Mouse (Mus musculus): ENCODE measurements around the gene Rnf144b. TPM values are rescaled to one million over a fixed set of nuclear protein-coding genes. Genes with fewer than 3 reads are reported as not detected.
A peak's percentile ranks its signal among the peaks of the same experiment; 100 is the strongest.

Gene Rnf144b
- polyA plus RNA-seq, 1 experiment from 2014 or later: 1.5 TPM

GRCm38 (mm10) chr13:47274139-47274538 lies 151.7 kb downstream of the Rnf144b start:
- no peak for TF ChIP-seq CTCF (IDR thresholded peaks at IDR 0.05; ENCODE audit: low read depth)
- no peak for ATAC-seq (ENCODE audit: insufficient read depth)

GRCm38 (mm10) chr13:47277000-47277823 lies 154.8 kb downstream of the Rnf144b start:
- H3K27me3 ChIP-seq (ENCODE audit: insufficient read depth, low read length): no peaks in the 10 kb centered on the region
- ATAC-seq (ENCODE audit: insufficient read depth) (peak; percentile 81; the same call in 1 of the 2 replicates), DNase-seq (peak; percentile 68)
- peaks cover 9% of the 10 kb centered on the region for H3K4me1 ChIP-seq (ENCODE audit: insufficient read depth)
- no peak for TF ChIP-seq CTCF (IDR thresholded peaks at IDR 0.05; ENCODE audit: low read depth)
- 6% methylated on average over 13 of the region's 13 CpGs for WGBS
- H3K27ac ChIP-seq (ENCODE audit: low read depth): peak overlapping the region; percentile 62
- H3K36me3 ChIP-seq (ENCODE audit: insufficient read depth): no peaks in the 10 kb centered on the region
- H3K9ac ChIP-seq: no peak overlapping the region
- H3K4me2 ChIP-seq: peak overlapping the region; percentile 6
- no peaks in the 10 kb centered on the region for H3K9me3 ChIP-seq (ENCODE audit: low read depth, low read length)
- H3K4me3 ChIP-seq (ENCODE audit: low read depth, low read length): no peak overlapping the region

More at GRCm38 (mm10) chr13:47274139-47274538, 151.7 kb downstream of the Rnf144b start:
- Histone ChIP-seq H3K4me1 (ENCODE audit: insufficient read depth) (peaks cover 9% of the 10 kb centered on the region), H3K9me3 (ENCODE audit: low read depth, low read length) (no peaks in the 10 kb centered on the region), H3K36me3 (ENCODE audit: insufficient read depth) (no peaks in the 10 kb centered on the region), H3K27me3 (ENCODE audit: insufficient read depth, low read length) (no peaks in the 10 kb centered on the region), H3K4me3 (ENCODE audit: low read depth, low read length) (no peak overlapping the region), H3K27ac (ENCODE audit: low read depth) (no peak overlapping the region), H3K9ac (no peak overlapping the region), H3K4me2 (no peak overlapping the region)
- DNase-seq: no peak
- 24% methylated on average over 3 of the region's 3 CpGs for WGBS

GRCm38 (mm10) chr13:47277824-47278290 lies 155.4 kb downstream of the Rnf144b start:
- Histone ChIP-seq H3K9ac (no peak overlapping the region), H3K4me3 (ENCODE audit: low read depth, low read length) (no peak overlapping the region), H3K36me3 (ENCODE audit: insufficient read depth) (no peaks in the 10 kb centered on the region), H3K9me3 (ENCODE audit: low read depth, low read length) (no peaks in the 10 kb centered on the region), H3K27me3 (ENCODE audit: insufficient read depth, low read length) (no peaks in the 10 kb centered on the region), H3K4me2 (peak overlapping the region; percentile 6), H3K4me1 (ENCODE audit: insufficient read depth) (peaks cover 9% of the 10 kb centered on the region), H3K27ac (ENCODE audit: low read depth) (peak overlapping the region; percentile 3; the same call in 1 of the 2 replicates)
- 25% methylated on average over 5 of the region's 5 CpGs for WGBS
- no peak for TF ChIP-seq CTCF (IDR thresholded peaks at IDR 0.05; ENCODE audit: low read depth)
- DNase-seq: no peak
- ATAC-seq (ENCODE audit: insufficient read depth): no peak

DNA sequence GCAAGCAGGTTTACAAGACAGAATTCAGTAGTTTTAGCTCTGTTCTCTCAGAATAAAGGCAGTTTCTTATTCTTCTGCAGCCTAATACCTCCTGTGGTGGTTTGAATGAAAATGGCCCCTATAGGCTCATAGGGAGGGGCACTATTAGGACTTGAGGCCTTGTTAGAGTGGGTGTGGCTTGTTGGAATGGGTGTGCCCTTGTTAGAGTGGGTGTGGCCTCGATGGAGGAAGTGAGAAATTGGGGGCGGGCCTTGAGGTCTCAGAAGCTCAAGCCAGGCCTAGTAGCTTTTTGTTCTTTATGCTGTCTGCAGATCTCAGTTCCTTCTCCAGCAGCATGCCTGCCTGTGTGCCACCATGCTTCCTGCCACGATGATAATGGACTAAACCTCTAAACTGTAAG lies 159.8 kb downstream of the Rnf144b start:
- H3K4me2 ChIP-seq: no peak overlapping the region
- H3K4me3 ChIP-seq (ENCODE audit: low read depth, low read length): no peak overlapping the region
- ATAC-seq (ENCODE audit: insufficient read depth) (no peak), DNase-seq (no peak)
- H3K27ac ChIP-seq (ENCODE audit: low read depth): no peak overlapping the region
- H3K4me1 ChIP-seq (ENCODE audit: insufficient read depth): no peaks in the 10 kb centered on the region
- no peaks in the 10 kb centered on the region for H3K36me3 ChIP-seq (ENCODE audit: insufficient read depth)
- H3K9me3 ChIP-seq (ENCODE audit: low read depth, low read length): no peaks in the 10 kb centered on the region
- H3K27me3 ChIP-seq (ENCODE audit: insufficient read depth, low read length): no peaks in the 10 kb centered on the region
- TF ChIP-seq CTCF (IDR thresholded peaks at IDR 0.05; ENCODE audit: low read depth): no peak
- WGBS: 67% methylated on average over 3 of the region's 3 CpGs
- H3K9ac ChIP-seq: no peak overlapping the region

DNA sequence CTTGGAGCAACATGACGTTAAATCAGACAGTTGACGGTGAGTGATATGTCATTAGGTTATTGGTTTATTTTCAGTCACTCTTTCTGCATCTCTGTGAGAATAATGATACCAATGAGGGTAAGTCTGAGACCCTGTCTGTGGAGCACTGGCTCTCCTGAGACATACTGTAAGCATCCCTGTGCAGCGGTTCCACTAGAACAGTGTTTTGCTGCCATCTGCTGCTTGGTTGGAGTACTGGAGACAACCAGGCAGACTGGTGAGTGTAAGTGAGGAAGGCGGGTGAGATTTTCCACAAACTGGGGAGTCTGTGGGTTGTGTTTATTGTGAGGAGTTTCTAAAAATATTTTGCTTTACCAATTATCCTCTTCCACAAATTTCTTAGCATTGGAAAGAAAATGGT lies 166.0 kb downstream of the Rnf144b start:
- H3K9ac ChIP-seq: no peak overlapping the region
- H3K27ac ChIP-seq (ENCODE audit: low read depth): no peak overlapping the region
- H3K4me2 ChIP-seq: no peak overlapping the region
- no peaks in the 10 kb centered on the region for H3K27me3 ChIP-seq (ENCODE audit: insufficient read depth, low read length)
- DNase-seq (peak; percentile 93), ATAC-seq (ENCODE audit: insufficient read depth) (peak; percentile 70)
- no peaks in the 10 kb centered on the region for H3K36me3 ChIP-seq (ENCODE audit: insufficient read depth)
- 37% methylated on average over 4 of the region's 4 CpGs for WGBS
- TF ChIP-seq CTCF (IDR thresholded peaks at IDR 0.05; ENCODE audit: low read depth): peak; percentile 96
- no peaks in the 10 kb centered on the region for H3K9me3 ChIP-seq (ENCODE audit: low read depth, low read length)
- H3K4me1 ChIP-seq (ENCODE audit: insufficient read depth): no peaks in the 10 kb centered on the region
- no peak overlapping the region for H3K4me3 ChIP-seq (ENCODE audit: low read depth, low read length)

DNA sequence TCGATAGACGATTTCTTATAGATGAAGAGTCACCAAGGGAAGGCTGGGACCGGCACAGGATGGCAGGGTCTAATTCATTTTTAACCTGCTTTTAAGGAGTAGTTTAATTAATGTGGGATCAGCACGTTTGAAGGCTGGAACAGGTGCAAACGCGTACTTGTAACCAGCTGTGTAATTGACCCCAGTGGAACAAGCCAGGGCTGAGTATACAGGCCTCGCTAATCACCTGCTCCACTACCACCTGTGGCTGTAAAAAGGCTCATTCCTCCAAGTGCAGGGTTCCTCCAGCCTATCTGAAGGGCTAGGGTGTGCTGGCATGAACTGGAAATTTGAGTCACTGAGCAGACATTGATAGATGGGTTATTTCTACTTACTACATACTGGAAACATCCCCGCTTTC lies 174.0 kb downstream of the Rnf144b start:
- Histone ChIP-seq H3K4me1 (ENCODE audit: insufficient read depth) (no peaks in the 10 kb centered on the region), H3K27me3 (ENCODE audit: insufficient read depth, low read length) (no peaks in the 10 kb centered on the region), H3K9ac (no peak overlapping the region), H3K4me2 (no peak overlapping the region), H3K4me3 (ENCODE audit: low read depth, low read length) (no peak overlapping the region), H3K36me3 (ENCODE audit: insufficient read depth) (no peaks in the 10 kb centered on the region), H3K27ac (ENCODE audit: low read depth) (no peak overlapping the region), H3K9me3 (ENCODE audit: low read depth, low read length) (no peaks in the 10 kb centered on the region)
- WGBS: 81% methylated on average over 8 of the region's 8 CpGs
- no peak for TF ChIP-seq CTCF (IDR thresholded peaks at IDR 0.05; ENCODE audit: low read depth)
- ATAC-seq (ENCODE audit: insufficient read depth) (no peak), DNase-seq (no peak)

Other genes starting within 250 kb of the Rnf144b start
- 35.4 and 40.4 TPM in 2 replicates for gene Kif13a, start 192.8 kb upstream of the Rnf144b start, polyA plus RNA-seq (2014; fragmentation: Nextera tagmentation; extraction: Ambion mirVana)
- gene Nhlrc1, start 107.8 kb upstream of the Rnf144b start, polyA plus RNA-seq (2014; fragmentation: Nextera tagmentation; extraction: Ambion mirVana): 3.5 and 3.8 TPM in 2 replicates
- gene Kdm1b, start 79.2 kb upstream of the Rnf144b start, polyA plus RNA-seq (2014; fragmentation: Nextera tagmentation; extraction: Ambion mirVana): 11.8 and 12.5 TPM in 2 replicates
- gene Tpmt, start 77.9 kb upstream of the Rnf144b start, polyA plus RNA-seq (2014; fragmentation: Nextera tagmentation; extraction: Ambion mirVana): 27.5 and 28.4 TPM in 2 replicates
- gene Dek, start 16.5 kb upstream of the Rnf144b start, polyA plus RNA-seq (2014; fragmentation: Nextera tagmentation; extraction: Ambion mirVana): 301 and 326 TPM in 2 replicates